Mouse (Mus musculus): ENCODE measurements around the gene Idua. TPM values are rescaled to one million over a fixed set of nuclear protein-coding genes. Genes with fewer than 3 reads are reported as not detected.

The Idua gene
- polyA plus RNA-seq, 1 experiment from 2014 or later: 10.1 TPM

- Histone ChIP-seq H3K27ac (ENCODE audit: low read depth, low read length) (no peak overlapping the region), H3K4me3 (ENCODE audit: low read depth, low read length) (no peak overlapping the region), H3K9me3 (ENCODE audit: control insufficient read depth, low read length) (no peaks in the 10 kb centered on the region), H3K4me2 (no peak overlapping the region), H3K9ac (ENCODE audit: low read depth, low read length) (no peak overlapping the region), H3K36me3 (ENCODE audit: control insufficient read depth, insufficient read depth, low read length) (peaks cover 16% of the 10 kb centered on the region), H3K4me1 (replicated peaks; ENCODE audit: control insufficient read depth, insufficient read depth, low read length) (peaks cover 28% of the 10 kb centered on the region), H3K27me3 (replicated peaks; ENCODE audit: control insufficient read depth, insufficient read depth, low read length) (no peaks in the 10 kb centered on the region)
- DNase-seq (ENCODE audit: low spot score) (no peak), ATAC-seq (replicated peaks; ENCODE audit: low FRiP score) (no peak)
- WGBS: 94% methylated on average over 12 of the region's 12 CpGs
Measured at GRCm38 (mm10) chr5:108671757-108672156, 11.6 kb downstream of the Idua start.

DNA sequence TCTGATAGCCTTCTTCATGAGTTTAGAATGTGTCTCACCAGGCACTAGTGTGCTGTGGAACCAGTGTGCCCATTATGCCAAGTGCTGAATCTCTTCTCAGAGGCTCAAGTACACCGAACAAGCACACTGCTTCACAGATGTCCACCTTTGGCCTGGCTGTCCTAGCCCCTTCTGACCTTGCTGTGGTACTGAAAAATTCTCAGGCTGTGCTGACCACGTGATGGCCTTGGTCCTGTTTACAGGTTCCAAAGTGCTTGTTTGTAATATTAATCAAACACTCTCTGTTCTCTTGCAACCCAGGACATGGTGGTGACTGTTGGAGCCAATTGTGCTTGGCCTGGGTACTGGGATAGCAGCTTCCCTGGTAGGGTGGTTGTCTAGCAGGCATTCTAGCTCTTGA lies 14.5 kb downstream of the Idua start:
- H3K9ac ChIP-seq (ENCODE audit: low read depth, low read length): peak overlapping the region; percentile 74
- H3K36me3 ChIP-seq (ENCODE audit: control insufficient read depth, insufficient read depth, low read length): peaks cover 16% of the 10 kb centered on the region
- no peak for DNase-seq (ENCODE audit: low spot score)
- peak overlapping the region; percentile 93 for H3K27ac ChIP-seq (ENCODE audit: low read depth, low read length)
- WGBS: 70% methylated on average over 2 of the region's 2 CpGs
- H3K9me3 ChIP-seq (ENCODE audit: control insufficient read depth, low read length): no peaks in the 10 kb centered on the region
- no peak for ATAC-seq (replicated peaks; ENCODE audit: low FRiP score)
- H3K4me3 ChIP-seq (ENCODE audit: low read depth, low read length): peak overlapping the region; percentile 50
- no peaks in the 10 kb centered on the region for H3K27me3 ChIP-seq (replicated peaks; ENCODE audit: control insufficient read depth, insufficient read depth, low read length)
- H3K4me2 ChIP-seq: peak overlapping the region; percentile 71
- peaks cover 39% of the 10 kb centered on the region for H3K4me1 ChIP-seq (replicated peaks; ENCODE audit: control insufficient read depth, insufficient read depth, low read length)

DNA sequence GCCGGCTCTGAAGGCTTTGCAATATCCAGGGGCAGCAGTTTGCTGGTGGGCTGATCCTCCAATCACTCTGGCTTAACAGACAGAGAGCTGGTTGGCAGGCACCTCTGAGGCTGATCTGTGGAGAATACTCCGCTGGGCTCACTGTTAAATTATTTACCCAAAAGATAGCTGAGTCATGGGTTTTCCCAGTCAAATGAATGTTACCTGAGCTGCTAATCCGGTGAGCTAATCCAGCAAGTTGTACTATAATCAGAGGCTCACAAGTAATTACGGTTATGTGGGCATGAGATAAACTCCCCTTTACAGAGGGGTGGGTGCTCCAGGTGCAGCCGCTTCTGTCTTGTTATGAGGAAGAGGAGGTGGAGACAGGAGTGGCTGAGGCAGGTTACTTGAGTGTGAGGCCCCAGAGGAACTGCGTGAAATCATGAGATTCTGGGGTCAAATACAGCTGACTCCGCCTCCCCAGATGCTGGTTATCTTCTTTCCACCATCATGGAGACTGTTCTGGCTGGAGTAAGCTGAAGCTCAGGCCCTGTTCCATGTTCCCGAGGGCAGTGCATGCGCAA lies 15.2 kb downstream of the Idua start, which contains the start of gene Slc26a1:
Gene Slc26a1 (minus strand): TSS at position 319 of the 566 bp plus-strand sequence.
- peak within 1 kb of the TSS; percentile 50 for H3K4me3 ChIP-seq (ENCODE audit: low read depth, low read length)
- H3K9ac ChIP-seq (ENCODE audit: low read depth, low read length): peak within 1 kb of the TSS; percentile 74
- peak within 1 kb of the TSS; percentile 71 for H3K4me2 ChIP-seq
- H3K36me3 ChIP-seq (ENCODE audit: control insufficient read depth, insufficient read depth, low read length): peaks cover 16% of the 10 kb centered on the region
- H3K4me1 ChIP-seq (replicated peaks; ENCODE audit: control insufficient read depth, insufficient read depth, low read length): peaks cover 32% of the 10 kb centered on the region
- H3K27ac ChIP-seq (ENCODE audit: low read depth, low read length): peak within 1 kb of the TSS; percentile 93
- no peaks in the 10 kb centered on the region for H3K27me3 ChIP-seq (replicated peaks; ENCODE audit: control insufficient read depth, insufficient read depth, low read length)
- no peaks in the 10 kb centered on the region for H3K9me3 ChIP-seq (ENCODE audit: control insufficient read depth, low read length)
- 43% methylated on average over 9 of the region's 9 CpGs for WGBS
- ATAC-seq (replicated peaks; ENCODE audit: low FRiP score) (peak; percentile 49), DNase-seq (ENCODE audit: low spot score) (no peak)

- DNase-seq (ENCODE audit: low spot score): peak; percentile 61
Measured at GRCm38 (mm10) chr5:108676772-108677498, 16.8 kb downstream of the Idua start.

GRCm38 (mm10) chr5:108677605-108678295 lies 17.6 kb downstream of the Idua start:
- ATAC-seq (replicated peaks; ENCODE audit: low FRiP score) (peak; percentile 63), DNase-seq (ENCODE audit: low spot score) (peak; percentile 75)
- Histone ChIP-seq H3K27ac (ENCODE audit: low read depth, low read length) (peak overlapping the region; percentile 93), H3K36me3 (ENCODE audit: control insufficient read depth, insufficient read depth, low read length) (peaks cover 6% of the 10 kb centered on the region; the same call in 1 of the 2 replicates), H3K9ac (ENCODE audit: low read depth, low read length) (peak overlapping the region; percentile 59), H3K9me3 (ENCODE audit: control insufficient read depth, low read length) (no peaks in the 10 kb centered on the region), H3K27me3 (replicated peaks; ENCODE audit: control insufficient read depth, insufficient read depth, low read length) (no peaks in the 10 kb centered on the region), H3K4me1 (replicated peaks; ENCODE audit: control insufficient read depth, insufficient read depth, low read length) (peaks cover 30% of the 10 kb centered on the region), H3K4me3 (ENCODE audit: low read depth, low read length) (peak overlapping the region; percentile 34), H3K4me2 (peak overlapping the region; percentile 71)
- WGBS: 7% methylated on average over 25 of the region's 25 CpGs

More at GRCm38 (mm10) chr5:108676772-108677498, 16.8 kb downstream of the Idua start:
- ATAC-seq (replicated peaks; ENCODE audit: low FRiP score): peak; percentile 82
- H3K4me1 ChIP-seq (replicated peaks; ENCODE audit: control insufficient read depth, insufficient read depth, low read length): peaks cover 30% of the 10 kb centered on the region
- peak overlapping the region; percentile 59 for H3K9ac ChIP-seq (ENCODE audit: low read depth, low read length)
- no peaks in the 10 kb centered on the region for H3K27me3 ChIP-seq (replicated peaks; ENCODE audit: control insufficient read depth, insufficient read depth, low read length)
- peak overlapping the region; percentile 71 for H3K4me2 ChIP-seq
- H3K4me3 ChIP-seq (ENCODE audit: low read depth, low read length): peak overlapping the region; percentile 34
- no peaks in the 10 kb centered on the region for H3K9me3 ChIP-seq (ENCODE audit: control insufficient read depth, low read length)
- WGBS: 7% methylated on average over 5 of the region's 5 CpGs
- H3K36me3 ChIP-seq (ENCODE audit: control insufficient read depth, insufficient read depth, low read length): peaks cover 12% of the 10 kb centered on the region
- H3K27ac ChIP-seq (ENCODE audit: low read depth, low read length): peak overlapping the region; percentile 93

GRCm38 (mm10) chr5:108678296-108678854 lies 18.2 kb downstream of the Idua start:
- no peak for ATAC-seq (replicated peaks; ENCODE audit: low FRiP score)

DNA sequence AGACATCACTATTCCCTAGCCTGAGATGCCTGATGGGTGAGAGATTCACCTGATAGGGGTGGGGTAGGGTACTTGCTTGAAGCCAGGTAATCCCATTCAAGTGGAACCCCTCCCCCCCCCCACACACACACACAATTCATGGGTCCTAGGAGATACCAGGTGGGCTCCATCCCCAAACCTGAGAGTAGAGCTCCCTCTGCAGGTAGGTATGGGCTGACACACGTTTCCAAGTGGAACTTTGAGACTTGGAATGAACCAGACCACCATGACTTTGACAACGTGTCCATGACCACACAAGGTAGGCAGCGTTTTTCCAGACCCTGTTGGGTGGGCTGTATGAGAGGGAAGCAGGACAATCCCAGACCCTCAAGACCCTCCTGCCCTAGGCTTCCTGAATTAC lies 19.8 kb downstream of the Idua start:
- no peak overlapping the region for H3K4me2 ChIP-seq

More at GRCm38 (mm10) chr5:108678296-108678854, 18.2 kb downstream of the Idua start:
- no peak overlapping the region for H3K4me3 ChIP-seq (ENCODE audit: low read depth, low read length)
- no peaks in the 10 kb centered on the region for H3K9me3 ChIP-seq (ENCODE audit: control insufficient read depth, low read length)
- DNase-seq (ENCODE audit: low spot score): no peak
- no peak overlapping the region for H3K4me2 ChIP-seq
- no peaks in the 10 kb centered on the region for H3K27me3 ChIP-seq (replicated peaks; ENCODE audit: control insufficient read depth, insufficient read depth, low read length)
- 87% methylated on average over 6 of the region's 6 CpGs for whole genome bisulfite sequencing
- no peak overlapping the region for H3K9ac ChIP-seq (ENCODE audit: low read depth, low read length)
- H3K36me3 ChIP-seq (ENCODE audit: control insufficient read depth, insufficient read depth, low read length): no peaks in the 10 kb centered on the region
- H3K27ac ChIP-seq (ENCODE audit: low read depth, low read length): no peak overlapping the region
- peaks cover 30% of the 10 kb centered on the region for H3K4me1 ChIP-seq (replicated peaks; ENCODE audit: control insufficient read depth, insufficient read depth, low read length)

GRCm38 (mm10) chr5:108680871-108681270 lies 20.7 kb downstream of the Idua start:
- H3K4me2 ChIP-seq: no peak overlapping the region
- no peaks in the 10 kb centered on the region for H3K9me3 ChIP-seq (ENCODE audit: control insufficient read depth, low read length)
- H3K27me3 ChIP-seq (replicated peaks; ENCODE audit: control insufficient read depth, insufficient read depth, low read length): no peaks in the 10 kb centered on the region
- ATAC-seq (replicated peaks; ENCODE audit: low FRiP score): no peak
- H3K36me3 ChIP-seq (ENCODE audit: control insufficient read depth, insufficient read depth, low read length): no peaks in the 10 kb centered on the region
- no peak overlapping the region for H3K27ac ChIP-seq (ENCODE audit: low read depth, low read length)
- peaks cover 19% of the 10 kb centered on the region for H3K4me1 ChIP-seq (replicated peaks; ENCODE audit: control insufficient read depth, insufficient read depth, low read length)
- 81% methylated on average over 6 of the region's 6 CpGs for WGBS
- no peak overlapping the region for H3K4me3 ChIP-seq (ENCODE audit: low read depth, low read length)
- H3K9ac ChIP-seq (ENCODE audit: low read depth, low read length): no peak overlapping the region
- no peak for DNase-seq (ENCODE audit: low spot score)

More for the DNA sequence above, 19.8 kb downstream of the Idua start:
- DNase-seq (ENCODE audit: low spot score): no peak
- no peak overlapping the region for H3K4me3 ChIP-seq (ENCODE audit: low read depth, low read length)
- no peaks in the 10 kb centered on the region for H3K27me3 ChIP-seq (replicated peaks; ENCODE audit: control insufficient read depth, insufficient read depth, low read length)
- H3K36me3 ChIP-seq (ENCODE audit: control insufficient read depth, insufficient read depth, low read length): no peaks in the 10 kb centered on the region
- H3K9ac ChIP-seq (ENCODE audit: low read depth, low read length): no peak overlapping the region
- 36% methylated on average over 3 of the region's 3 CpGs for WGBS
- no peaks in the 10 kb centered on the region for H3K9me3 ChIP-seq (ENCODE audit: control insufficient read depth, low read length)
- no peak for ATAC-seq (replicated peaks; ENCODE audit: low FRiP score)
- H3K27ac ChIP-seq (ENCODE audit: low read depth, low read length): no peak overlapping the region
- peaks cover 27% of the 10 kb centered on the region for H3K4me1 ChIP-seq (replicated peaks; ENCODE audit: control insufficient read depth, insufficient read depth, low read length)
